Mouse (Mus musculus): ENCODE results near the gene Gm7929. TPM values are rescaled to one million over a fixed set of nuclear protein-coding genes. Genes with fewer than 3 reads are reported as not detected.
"Not testable (repeated sequence)": the region's sequence is repeated elsewhere in the genome, so short reads cannot be mapped to it uniquely, and the experiment has no call there.

The Gm7929 gene
- polyA plus RNA-seq (2015; fragmentation: Nextera tagmentation; extraction: Ambion mirVana) = not detected in 2 replicates

GRCm38 (mm10) chr14:41750514-41750913, at the start of gene Gm7929:
Gene Gm7929, minus strand, starts transcription at chr14:41750614.
- not testable (repeated sequence) for H3K9ac ChIP-seq (ENCODE audit: low read length); ATAC-seq (ENCODE audit: low FRiP score, low TSS enrichment)
- no CpG with 5 or more reads among the region's 1 CpGs for WGBS

GRCm38 (mm10) chr14:41772341-41772740, 21.9 kb upstream of the Gm7929 start, which contains the start of gene Gm47189:
Gene Gm47189, minus strand, starts transcription at chr14:41772441.
- not testable (repeated sequence) for H3K27me3 ChIP-seq (ENCODE audit: control insufficient read depth, insufficient read depth, low read length); H3K36me3 ChIP-seq (ENCODE audit: control insufficient read depth, insufficient read depth, low read length); H3K4me2 ChIP-seq (replicated peaks; ENCODE audit: low read depth); H3K27ac ChIP-seq (replicated peaks); H3K9me3 ChIP-seq (ENCODE audit: control insufficient read depth, low read length); H3K4me3 ChIP-seq (ENCODE audit: low read depth, low read length); ATAC-seq (ENCODE audit: low FRiP score, low TSS enrichment); DNase-seq (ENCODE audit: low spot score); H3K4me1 ChIP-seq (replicated peaks; ENCODE audit: control insufficient read depth, insufficient read depth); H3K9ac ChIP-seq (ENCODE audit: low read length)

More at GRCm38 (mm10) chr14:41750514-41750913, at the start of gene Gm7929:
- H3K4me2 ChIP-seq (replicated peaks; ENCODE audit: low read depth); H3K9me3 ChIP-seq (ENCODE audit: control insufficient read depth, low read length); H3K4me3 ChIP-seq (ENCODE audit: low read depth, low read length); DNase-seq (ENCODE audit: low spot score); H3K27me3 ChIP-seq (ENCODE audit: control insufficient read depth, insufficient read depth, low read length); H3K27ac ChIP-seq (replicated peaks); H3K4me1 ChIP-seq (replicated peaks; ENCODE audit: control insufficient read depth, insufficient read depth); H3K36me3 ChIP-seq (ENCODE audit: control insufficient read depth, insufficient read depth, low read length): not testable (repeated sequence)

- H3K4me3 ChIP-seq (ENCODE audit: low read depth, low read length); H3K27ac ChIP-seq (replicated peaks); H3K27me3 ChIP-seq (ENCODE audit: control insufficient read depth, insufficient read depth, low read length); H3K4me1 ChIP-seq (replicated peaks; ENCODE audit: control insufficient read depth, insufficient read depth); H3K9ac ChIP-seq (ENCODE audit: low read length); H3K4me2 ChIP-seq (replicated peaks; ENCODE audit: low read depth); DNase-seq (ENCODE audit: low spot score); H3K9me3 ChIP-seq (ENCODE audit: control insufficient read depth, low read length); H3K36me3 ChIP-seq (ENCODE audit: control insufficient read depth, insufficient read depth, low read length); ATAC-seq (ENCODE audit: low FRiP score, low TSS enrichment): not testable (repeated sequence)
- WGBS = 55% methylated on average over 2 of the region's 3 CpGs
These were observed 5.5 kb upstream of the Gm7929 start for GRCm38 (mm10) chr14:41755931-41756330.

GRCm38 (mm10) chr14:41723437-41723836, 27.0 kb downstream of the Gm7929 start:
- not testable (repeated sequence) for H3K36me3 ChIP-seq (ENCODE audit: control insufficient read depth, insufficient read depth, low read length); H3K9ac ChIP-seq (ENCODE audit: low read length); ATAC-seq (ENCODE audit: low FRiP score, low TSS enrichment); H3K4me3 ChIP-seq (ENCODE audit: low read depth, low read length); H3K9me3 ChIP-seq (ENCODE audit: control insufficient read depth, low read length); DNase-seq (ENCODE audit: low spot score); H3K4me2 ChIP-seq (replicated peaks; ENCODE audit: low read depth); H3K4me1 ChIP-seq (replicated peaks; ENCODE audit: control insufficient read depth, insufficient read depth); H3K27me3 ChIP-seq (ENCODE audit: control insufficient read depth, insufficient read depth, low read length); H3K27ac ChIP-seq (replicated peaks)
- WGBS = 66% methylated on average over 15 of the region's 17 CpGs

- not testable (repeated sequence) for H3K9ac ChIP-seq (ENCODE audit: low read length); H3K27ac ChIP-seq (replicated peaks); H3K36me3 ChIP-seq (ENCODE audit: control insufficient read depth, insufficient read depth, low read length); ATAC-seq (ENCODE audit: low FRiP score, low TSS enrichment); H3K4me3 ChIP-seq (ENCODE audit: low read depth, low read length); H3K9me3 ChIP-seq (ENCODE audit: control insufficient read depth, low read length); DNase-seq (ENCODE audit: low spot score); H3K4me1 ChIP-seq (replicated peaks; ENCODE audit: control insufficient read depth, insufficient read depth); H3K27me3 ChIP-seq (ENCODE audit: control insufficient read depth, insufficient read depth, low read length); H3K4me2 ChIP-seq (replicated peaks; ENCODE audit: low read depth)
- WGBS = 79% methylated on average over 1 of the region's 1 CpGs
These were observed 33.2 kb downstream of the Gm7929 start for GRCm38 (mm10) chr14:41717180-41717579.

- ATAC-seq (ENCODE audit: low FRiP score, low TSS enrichment); H3K4me3 ChIP-seq (ENCODE audit: low read depth, low read length); H3K36me3 ChIP-seq (ENCODE audit: control insufficient read depth, insufficient read depth, low read length); H3K4me1 ChIP-seq (replicated peaks; ENCODE audit: control insufficient read depth, insufficient read depth); H3K27ac ChIP-seq (replicated peaks); H3K9me3 ChIP-seq (ENCODE audit: control insufficient read depth, low read length); H3K9ac ChIP-seq (ENCODE audit: low read length); H3K4me2 ChIP-seq (replicated peaks; ENCODE audit: low read depth); H3K27me3 ChIP-seq (ENCODE audit: control insufficient read depth, insufficient read depth, low read length); DNase-seq (ENCODE audit: low spot score): not testable (repeated sequence)
- WGBS = no CpG with 5 or more reads among the region's 3 CpGs
These were observed 48.6 kb downstream of the Gm7929 start, which contains the start of gene Gm8068 for GRCm38 (mm10) chr14:41701785-41702184. Gene Gm8068, minus strand, starts transcription at chr14:41701885.

Other genes with a start within 250 kb of the Gm7929 start
- gene Gm7970, start 195.0 kb downstream of the Gm7929 start, polyA plus RNA-seq (2015; fragmentation: Nextera tagmentation; extraction: Ambion mirVana) = not detected in 2 replicates
- not detected in 2 replicates for gene 1700049E17Rik2, start 177.4 kb downstream of the Gm7929 start, polyA plus RNA-seq (2015; fragmentation: Nextera tagmentation; extraction: Ambion mirVana)
- gene Gm3072, start 126.0 kb downstream of the Gm7929 start, polyA plus RNA-seq (2015; fragmentation: Nextera tagmentation; extraction: Ambion mirVana) = not detected in 2 replicates
- not detected in 2 replicates for gene Gm3676, start 104.1 kb downstream of the Gm7929 start, polyA plus RNA-seq (2015; fragmentation: Nextera tagmentation; extraction: Ambion mirVana)
- gene Gm8068, start 48.7 kb downstream of the Gm7929 start, polyA plus RNA-seq (2015; fragmentation: Nextera tagmentation; extraction: Ambion mirVana) = not detected in 2 replicates
- gene Gm47189, start 21.8 kb upstream of the Gm7929 start, polyA plus RNA-seq (2015; fragmentation: Nextera tagmentation; extraction: Ambion mirVana) = not detected in 2 replicates
- gene Gm7980, start 156.7 kb upstream of the Gm7929 start, polyA plus RNA-seq (2015; fragmentation: Nextera tagmentation; extraction: Ambion mirVana) = not detected in 2 replicates
- not detected in 2 replicates for gene 1700049E17Rik1, start 174.3 kb upstream of the Gm7929 start, polyA plus RNA-seq (2015; fragmentation: Nextera tagmentation; extraction: Ambion mirVana)
- gene 1700024B05Rik, start 193.4 kb upstream of the Gm7929 start, polyA plus RNA-seq (2015; fragmentation: Nextera tagmentation; extraction: Ambion mirVana) = not detected in 2 replicates
- gene Gm6401, start 217.3 kb upstream of the Gm7929 start, polyA plus RNA-seq (2015; fragmentation: Nextera tagmentation; extraction: Ambion mirVana) = not detected in 2 replicates
- not detected in 2 replicates for gene Gm3543, start 232.7 kb upstream of the Gm7929 start, polyA plus RNA-seq (2015; fragmentation: Nextera tagmentation; extraction: Ambion mirVana)

All from stomach, postnatal 0 days (tissue).